Mouse (Mus musculus) forebrain, embryonic 15.5 days (tissue): Measurements from ENCODE around the gene Dnajc25. TPM values are rescaled to one million over a fixed set of nuclear protein-coding genes. Genes with fewer than 3 reads are reported as not detected.

Experiments used
- ATAC-seq: fragments of 200-750 bp; cut with Nextera tagmentation; replicated peaks from 2 replicates; pipeline ENCODE4 v1.8.0; 2017; ENCODE audit warnings: mild to moderate bottlenecking, moderate TSS enrichment, moderate library complexity
- H3K27ac ChIP-seq: fragments of 300-500 bp; sonication (generic); replicated peaks from 2 replicates; pipeline ENCODE4 v1.5.1; 2015; ENCODE audit warnings: mild to moderate bottlenecking, inconsistent platforms
- H3K27me3 ChIP-seq: fragments of 300-500 bp; sonication (generic); 2 replicates; pipeline ENCODE4 v1.6.1; 2015; ENCODE audit warnings: inconsistent platforms
- H3K36me3 ChIP-seq: fragments of 300-500 bp; sonication (generic); 2 replicates; pipeline ENCODE4 v1.6.1; 2015; ENCODE audit warnings: mild to moderate bottlenecking, inconsistent platforms
- H3K4me1 ChIP-seq: fragments of 300-500 bp; sonication (generic); 2 replicates; pipeline ENCODE4 v1.6.1; 2015; ENCODE audit warnings: inconsistent platforms
- H3K4me2 ChIP-seq: fragments of 300-500 bp; sonication (generic); replicated peaks from 2 replicates; pipeline ENCODE4 v1.6.1; 2015; ENCODE audit warnings: mild to moderate bottlenecking, inconsistent platforms
- H3K4me3 ChIP-seq: fragments of 300-500 bp; sonication (generic); 2 replicates; pipeline ENCODE4 v1.5.1; 2015; ENCODE audit warnings: mild to moderate bottlenecking, inconsistent platforms
- H3K9ac ChIP-seq: fragments of 300-500 bp; sonication (generic); replicated peaks from 2 replicates; pipeline ENCODE4 v1.6.1; 2015; ENCODE audit warnings: mild to moderate bottlenecking, inconsistent platforms
- H3K9me3 ChIP-seq: fragments of 300-500 bp; sonication (generic); 2 replicates; pipeline ENCODE4 v1.6.1; 2016; ENCODE audit warnings: inconsistent platforms
- WGBS: fragments of 180-500 bp; shearing (Covaris S2); methylation state at CpG from one replicate; pipeline ENCODE4 v1.1.7; 2015; ENCODE audit warnings: mixed read lengths; 5-methylcytosine and 5-hydroxymethylcytosine counted together
- polyA plus RNA-seq: library from polyadenylated mRNA; unstranded; fragments of >200 nt; fragmentation: Nextera tagmentation; extraction: Ambion mirVana; gene quantifications from 2 replicates; pipeline ENCODE4 v1.2.1, GENCODE M21; 2015

The Dnajc25 gene
- polyA plus RNA-seq, 1 experiment from 2014 or later: 5.1 TPM

GRCm38 (mm10) chr4:58989303-58989898 is 5.5 kb upstream of the Dnajc25 start:
- Histone ChIP-seq H3K4me3 (no peak overlapping the region), H3K36me3 (no peaks in the 10 kb centered on the region), H3K27me3 (no peaks in the 10 kb centered on the region), H3K27ac (no peak overlapping the region), H3K4me1 (peaks cover 15% of the 10 kb centered on the region), H3K9me3 (no peaks in the 10 kb centered on the region), H3K4me2 (no peak overlapping the region), H3K9ac (no peak overlapping the region)
- ATAC-seq: no peak
- 86% methylated on average over 7 of the region's 7 CpGs for WGBS

DNA sequence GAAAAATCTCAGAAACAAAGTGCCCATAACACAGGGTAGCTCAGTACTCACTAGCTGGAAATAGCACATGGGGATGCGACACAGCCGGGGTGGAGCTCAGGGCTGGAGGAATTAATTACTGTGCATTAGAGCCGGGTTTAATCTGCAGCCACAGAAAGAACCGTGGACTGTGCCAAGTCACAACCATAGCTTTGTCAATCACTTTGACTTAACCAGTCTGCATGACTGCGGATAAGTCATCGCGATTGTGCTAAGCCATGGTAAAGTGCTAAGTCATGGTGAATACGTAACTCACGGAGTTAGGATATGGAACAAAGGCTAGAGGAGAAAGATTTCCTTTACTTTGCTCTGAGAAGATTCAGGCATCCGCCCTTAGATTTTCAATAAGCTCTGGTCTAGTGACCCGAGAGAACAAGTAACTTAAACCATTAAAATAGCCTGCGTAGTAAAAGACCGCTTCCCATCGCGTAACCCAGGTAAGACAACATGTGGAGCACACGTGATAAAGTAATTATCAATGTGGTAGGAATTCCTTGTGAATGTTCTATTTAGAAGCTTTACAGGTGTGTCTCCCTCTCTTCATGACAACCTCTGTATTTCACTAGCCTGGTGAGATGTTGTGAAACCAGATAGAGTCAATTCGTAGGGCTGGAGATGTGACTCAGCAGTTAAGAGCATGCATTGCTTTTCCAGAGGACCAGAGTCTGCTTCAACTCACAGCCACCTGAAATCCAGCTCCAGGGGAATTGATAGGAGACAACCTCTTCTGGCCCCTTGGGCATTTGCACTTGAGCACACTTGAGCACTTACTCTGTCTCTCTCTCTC is 4.0 kb upstream of the Dnajc25 start:
- Histone ChIP-seq H3K27me3 (no peaks in the 10 kb centered on the region), H3K4me3 (no peak overlapping the region), H3K36me3 (no peaks in the 10 kb centered on the region), H3K4me2 (no peak overlapping the region), H3K4me1 (peaks cover 12% of the 10 kb centered on the region), H3K9me3 (no peaks in the 10 kb centered on the region), H3K27ac (no peak overlapping the region), H3K9ac (no peak overlapping the region)
- ATAC-seq: no peak; the same call in 1 of the 2 replicates
- WGBS: 62% methylated on average over 17 of the region's 17 CpGs

DNA sequence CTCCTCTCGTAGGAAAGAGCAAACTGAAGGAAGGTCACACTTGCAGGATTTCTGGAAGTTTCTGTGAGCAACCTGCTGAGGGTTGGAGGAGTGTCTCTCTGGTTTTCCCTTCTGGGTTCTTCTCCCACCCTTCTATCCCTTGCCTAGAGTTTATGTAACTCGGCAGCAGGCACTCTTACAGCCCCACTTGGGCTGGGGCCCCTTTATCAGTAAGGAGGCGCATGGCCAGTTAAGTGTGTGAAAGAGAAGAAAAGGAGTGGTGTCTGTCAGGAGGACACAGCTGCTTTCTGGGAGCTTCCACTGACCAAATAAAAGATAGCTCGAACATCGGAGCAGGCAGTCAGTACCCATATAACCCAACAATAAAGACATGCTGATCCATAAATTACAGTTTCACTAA is 2.7 kb upstream of the Dnajc25 start:
- no peak for ATAC-seq
- Histone ChIP-seq H3K4me1 (peaks cover 3% of the 10 kb centered on the region; the same call in 1 of the 2 replicates), H3K36me3 (no peaks in the 10 kb centered on the region), H3K27me3 (no peaks in the 10 kb centered on the region), H3K4me3 (no peak overlapping the region), H3K27ac (no peak overlapping the region), H3K9me3 (no peaks in the 10 kb centered on the region), H3K9ac (no peak overlapping the region), H3K4me2 (no peak overlapping the region)
- WGBS: 81% methylated on average over 5 of the region's 5 CpGs

DNA sequence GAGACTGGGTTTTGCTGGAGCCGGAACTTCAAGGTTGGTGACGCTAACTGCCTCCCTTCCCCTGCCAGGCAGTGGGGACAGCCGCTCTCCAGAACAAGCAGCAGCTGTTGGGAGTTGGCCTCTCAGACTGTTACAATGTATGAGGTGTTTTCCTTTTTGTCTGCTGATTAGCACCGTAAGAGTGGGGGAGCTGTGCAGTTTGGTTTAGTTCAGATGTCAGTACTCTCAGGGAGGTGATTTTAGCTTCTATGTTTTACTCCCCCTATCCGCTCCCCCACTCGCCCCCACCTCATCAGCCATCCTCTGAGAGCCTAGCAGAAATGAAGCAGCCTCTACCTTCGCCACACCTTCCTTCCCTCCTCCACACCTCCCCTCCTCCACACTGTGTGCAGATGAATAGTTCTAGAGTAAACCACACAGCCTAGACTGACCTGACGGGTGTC is 410 bp downstream of the Dnajc25 start:
- H3K9me3 ChIP-seq: no peaks in the 10 kb centered on the region
- 73% methylated on average over 8 of the region's 8 CpGs for WGBS

GRCm38 (mm10) chr4:58997081-58997480 is 2.2 kb downstream of the Dnajc25 start:
- Histone ChIP-seq H3K4me3 (no peak overlapping the region), H3K4me1 (0 out of 2 replicates have a peak, but pooled peaks cover 3% of the 10 kb centered on the region), H3K9me3 (no peaks in the 10 kb centered on the region), H3K9ac (no peak overlapping the region), H3K36me3 (no peaks in the 10 kb centered on the region), H3K27ac (no peak overlapping the region), H3K4me2 (no peak overlapping the region), H3K27me3 (no peaks in the 10 kb centered on the region)
- no peak for ATAC-seq
- WGBS: 87% methylated on average over 5 of the region's 5 CpGs

More for the DNA sequence above, 410 bp downstream of the Dnajc25 start:
- H3K4me1 ChIP-seq: peaks cover 6% of the 10 kb centered on the region; the same call in 1 of the 2 replicates
- H3K27ac ChIP-seq: no peak overlapping the region
- H3K9ac ChIP-seq: no peak overlapping the region
- ATAC-seq: no peak
- H3K36me3 ChIP-seq: no peaks in the 10 kb centered on the region
- H3K27me3 ChIP-seq: no peaks in the 10 kb centered on the region
- no peak overlapping the region for H3K4me2 ChIP-seq
- no peak overlapping the region for H3K4me3 ChIP-seq

GRCm38 (mm10) chr4:58998688-58999087 is 3.8 kb downstream of the Dnajc25 start:
- H3K4me3 ChIP-seq: no peak overlapping the region
- no peaks in the 10 kb centered on the region for H3K27me3 ChIP-seq
- no peak overlapping the region for H3K9ac ChIP-seq
- H3K36me3 ChIP-seq: no peaks in the 10 kb centered on the region
- no peak overlapping the region for H3K27ac ChIP-seq
- no peak for ATAC-seq
- H3K4me1 ChIP-seq: peaks cover 10% of the 10 kb centered on the region
- H3K9me3 ChIP-seq: no peaks in the 10 kb centered on the region
- no peak overlapping the region for H3K4me2 ChIP-seq
- 81% methylated on average over 1 of the region's 1 CpGs for WGBS

- no peaks in the 10 kb centered on the region for H3K9me3 ChIP-seq
- no peaks in the 10 kb centered on the region for H3K27me3 ChIP-seq
- H3K27ac ChIP-seq: no peak overlapping the region
- H3K4me3 ChIP-seq: no peak overlapping the region
- H3K4me1 ChIP-seq: peaks cover 20% of the 10 kb centered on the region
- no peaks in the 10 kb centered on the region for H3K36me3 ChIP-seq
- H3K9ac ChIP-seq: no peak overlapping the region
- H3K4me2 ChIP-seq: no peak overlapping the region
- no peak for ATAC-seq
- WGBS: 5% methylated on average over 2 of the region's 2 CpGs
These were observed 4.8 kb downstream of the Dnajc25 start for GRCm38 (mm10) chr4:58999686-59000085.

- ATAC-seq: no peak
- H3K36me3 ChIP-seq: no peaks in the 10 kb centered on the region
- no peaks in the 10 kb centered on the region for H3K9me3 ChIP-seq
These were observed 5.8 kb downstream of the Dnajc25 start for GRCm38 (mm10) chr4:59000614-59001013.

DNA sequence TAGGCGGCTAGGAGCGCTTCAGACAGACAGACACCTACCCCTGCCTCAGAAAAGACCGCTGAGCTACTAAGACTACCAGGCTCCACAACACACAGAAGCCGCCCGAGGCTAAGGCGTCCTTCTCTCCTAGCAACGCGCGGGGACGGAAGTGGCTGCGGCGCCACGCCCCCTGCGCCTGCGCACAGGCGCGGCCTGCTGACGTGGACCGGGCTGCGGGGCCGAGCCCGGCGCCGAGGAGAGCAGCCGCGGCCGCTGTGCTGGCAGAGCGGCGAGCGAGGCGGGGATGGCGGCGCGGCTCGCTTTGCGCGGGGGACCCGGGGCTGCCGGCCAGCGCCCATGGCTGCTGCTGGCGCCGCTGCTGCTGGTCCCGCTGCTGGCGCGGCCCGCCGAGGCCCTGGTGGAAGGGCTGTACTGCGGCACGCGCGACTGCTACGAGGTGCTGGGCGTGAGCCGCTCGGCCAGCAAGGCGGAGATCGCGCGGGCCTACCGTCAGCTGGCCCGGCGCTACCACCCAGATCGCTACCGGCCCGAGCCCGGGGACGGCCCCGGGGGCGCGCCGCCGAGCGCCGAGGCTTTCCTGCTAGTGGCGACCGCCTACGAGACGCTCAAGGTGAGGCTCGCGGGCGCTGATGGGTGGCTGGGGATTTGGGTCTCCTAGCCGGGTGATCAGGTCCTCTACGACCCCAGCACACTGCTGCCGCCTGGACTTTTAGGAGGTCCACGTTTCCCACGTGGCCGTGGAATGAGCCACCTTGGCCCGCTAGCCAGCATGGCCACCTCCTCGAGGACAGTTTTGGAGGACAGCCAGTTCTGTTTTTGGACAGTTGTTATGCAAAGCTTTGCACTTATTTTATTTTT is 8.3 kb downstream of the Dnajc25 start, which contains the start of gene Gm20503:
TSS of gene Gm20503 (plus strand) at position 263 of the 858 bp plus-strand sequence.
- no peaks in the 10 kb centered on the region for H3K36me3 ChIP-seq
- H3K9me3 ChIP-seq: no peaks in the 10 kb centered on the region
- H3K27ac ChIP-seq: peak within 1 kb of the TSS; percentile 94
- ATAC-seq: peak; percentile 100
- peak within 1 kb of the TSS; percentile 79 for H3K4me3 ChIP-seq
- peak within 1 kb of the TSS; percentile 90 for H3K9ac ChIP-seq
- peak within 1 kb of the TSS; percentile 67 for H3K4me2 ChIP-seq
- peaks cover 22% of the 10 kb centered on the region for H3K4me1 ChIP-seq
- WGBS: under 1% methylated on average over 70 of the region's 89 CpGs
- no peaks in the 10 kb centered on the region for H3K27me3 ChIP-seq

More at GRCm38 (mm10) chr4:59000614-59001013, 5.8 kb downstream of the Dnajc25 start:
- H3K4me2 ChIP-seq: no peak overlapping the region
- H3K4me1 ChIP-seq: peaks cover 23% of the 10 kb centered on the region
- H3K27me3 ChIP-seq: no peaks in the 10 kb centered on the region
- 2% methylated on average over 2 of the region's 2 CpGs for WGBS
- no peak overlapping the region for H3K9ac ChIP-seq
- H3K27ac ChIP-seq: no peak overlapping the region
- no peak overlapping the region for H3K4me3 ChIP-seq

DNA sequence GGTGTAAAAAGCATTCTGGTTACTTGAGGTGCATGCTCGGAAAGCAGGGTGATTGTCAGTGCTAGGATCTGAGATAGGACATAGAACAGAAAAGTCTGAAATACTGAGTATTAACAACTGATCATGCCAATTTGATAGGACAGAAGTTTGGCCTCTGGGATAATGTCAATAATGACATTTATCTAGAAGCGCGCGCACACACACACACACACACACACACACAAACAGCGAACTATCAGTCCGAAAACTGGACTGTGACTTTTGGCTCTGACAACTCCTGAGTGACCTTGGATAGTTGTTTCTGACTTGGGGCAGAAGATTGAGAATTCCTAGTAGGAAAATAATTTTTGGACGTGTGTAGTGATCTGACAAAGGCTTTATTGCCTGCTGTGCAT is 8.9 kb downstream of the Dnajc25 start:
- H3K9me3 ChIP-seq: no peaks in the 10 kb centered on the region
- H3K27ac ChIP-seq: no peak overlapping the region
- H3K4me3 ChIP-seq: peak overlapping the region; percentile 79
- peak overlapping the region; percentile 90 for H3K9ac ChIP-seq
- H3K4me2 ChIP-seq: peak overlapping the region; percentile 67
- 33% methylated on average over 7 of the region's 7 CpGs for WGBS
- H3K27me3 ChIP-seq: no peaks in the 10 kb centered on the region
- H3K4me1 ChIP-seq: peaks cover 20% of the 10 kb centered on the region
- no peaks in the 10 kb centered on the region for H3K36me3 ChIP-seq
- ATAC-seq: no peak

GRCm38 (mm10) chr4:59006211-59006610 is 11.3 kb downstream of the Dnajc25 start:
- H3K9ac ChIP-seq: no peak overlapping the region
- no peaks in the 10 kb centered on the region for H3K36me3 ChIP-seq
- no peak overlapping the region for H3K4me2 ChIP-seq
- H3K4me1 ChIP-seq: peaks cover 20% of the 10 kb centered on the region
- no peak for ATAC-seq
- WGBS: 73% methylated on average over 8 of the region's 8 CpGs
- no peak overlapping the region for H3K27ac ChIP-seq
- no peaks in the 10 kb centered on the region for H3K27me3 ChIP-seq
- no peaks in the 10 kb centered on the region for H3K9me3 ChIP-seq
- H3K4me3 ChIP-seq: no peak overlapping the region

DNA sequence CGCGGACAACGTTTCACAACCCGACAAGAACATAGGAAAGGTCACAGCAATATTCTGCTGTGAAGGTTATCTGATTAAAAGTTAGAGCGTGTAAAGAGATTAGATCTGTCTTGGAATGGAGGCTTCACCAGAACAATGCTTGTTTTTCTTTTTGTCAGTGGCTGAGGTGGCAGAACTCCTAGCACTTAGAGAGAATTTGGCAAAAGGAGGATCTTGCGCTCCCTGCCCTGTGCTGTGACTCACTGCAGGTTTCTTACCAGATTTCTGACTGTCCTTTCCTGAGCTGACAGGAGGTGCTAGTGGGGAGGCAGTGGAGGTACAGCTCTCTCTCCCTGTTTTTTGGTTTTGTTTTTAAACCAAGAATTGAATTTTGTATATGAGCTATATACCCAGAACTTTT is 12.2 kb downstream of the Dnajc25 start:
- ATAC-seq: no peak
- Histone ChIP-seq H3K36me3 (no peaks in the 10 kb centered on the region), H3K4me3 (no peak overlapping the region), H3K9ac (no peak overlapping the region), H3K4me2 (no peak overlapping the region), H3K4me1 (peaks cover 20% of the 10 kb centered on the region), H3K27ac (no peak overlapping the region), H3K27me3 (no peaks in the 10 kb centered on the region), H3K9me3 (no peaks in the 10 kb centered on the region)
- whole genome bisulfite sequencing: 82% methylated on average over 6 of the region's 6 CpGs
